Mouse (Mus musculus) hindbrain, embryonic 14.5 days (tissue): ENCODE measurements around the gene Ppm1b. TPM values are rescaled to one million over a fixed set of nuclear protein-coding genes. Genes with fewer than 3 reads are reported as not detected.

Experiments
- ATAC-seq: fragments of 200-750 bp; cut with Nextera tagmentation; 2 replicates; pipeline ENCODE4 v1.8.0; 2017; ENCODE audit warnings: moderate number of reproducible peaks, mild to moderate bottlenecking, moderate TSS enrichment, moderate library complexity; ENCODE audit not compliant: low FRiP score
- DNase-seq: peaks from one replicate; pipeline ENCODE4 v3.0.0-alpha.2; 2015; ENCODE audit warnings: low spot score
- H3K27ac ChIP-seq: fragments of 300-500 bp; sonication (generic); 2 replicates; pipeline ENCODE4 v1.5.1; 2014; ENCODE audit warnings: mild to moderate bottlenecking, moderate library complexity
- H3K27me3 ChIP-seq: fragments of 300-500 bp; sonication (generic); 2 replicates; pipeline ENCODE4 v1.6.1; 2014; ENCODE audit warnings: mild to moderate bottlenecking, low read length, mixed read lengths; ENCODE audit not compliant: control insufficient read depth, insufficient read depth
- H3K36me3 ChIP-seq: fragments of 300-500 bp; sonication (generic); replicated peaks from 2 replicates; pipeline ENCODE4 v1.6.1; 2014; ENCODE audit not compliant: control insufficient read depth, insufficient read depth
- H3K4me1 ChIP-seq: fragments of 300-500 bp; sonication (generic); replicated peaks from 2 replicates; pipeline ENCODE4 v1.6.1; 2014; ENCODE audit warnings: antibody characterized with exemption, low read length, mixed read lengths; ENCODE audit not compliant: control insufficient read depth, insufficient read depth
- H3K4me2 ChIP-seq: fragments of 300-500 bp; sonication (generic); replicated peaks from 2 replicates; pipeline ENCODE4 v1.6.1; 2014; ENCODE audit warnings: mild to moderate bottlenecking, moderate library complexity
- H3K4me3 ChIP-seq: fragments of 300-500 bp; sonication (generic); replicated peaks from 2 replicates; pipeline ENCODE4 v1.5.1; 2014; ENCODE audit warnings: mild to moderate bottlenecking, low read length
- H3K9ac ChIP-seq: fragments of 300-500 bp; sonication (generic); 2 replicates; pipeline ENCODE4 v1.6.1; 2014
- H3K9me3 ChIP-seq: fragments of 300-500 bp; sonication (generic); 2 replicates; pipeline ENCODE4 v1.6.1; 2016; ENCODE audit warnings: low read length; ENCODE audit not compliant: control insufficient read depth
- WGBS: fragments of 180-500 bp; shearing (Covaris S2); extraction: QIAGEN DNeasy Blood & Tissue Kit; methylation state at CpG from one replicate; pipeline ENCODE4 v1.1.7; 2014; 5-methylcytosine and 5-hydroxymethylcytosine counted together
- polyA plus RNA-seq: library from polyadenylated mRNA; unstranded; fragments of >200 nt; fragmentation: Nextera tagmentation; extraction: Ambion mirVana; gene quantifications from 2 replicates; pipeline ENCODE4 v1.2.1, GENCODE M21; 2014

The Ppm1b gene
- polyA plus RNA-seq, 1 experiment from 2014 or later, result 85.9 TPM

DNA sequence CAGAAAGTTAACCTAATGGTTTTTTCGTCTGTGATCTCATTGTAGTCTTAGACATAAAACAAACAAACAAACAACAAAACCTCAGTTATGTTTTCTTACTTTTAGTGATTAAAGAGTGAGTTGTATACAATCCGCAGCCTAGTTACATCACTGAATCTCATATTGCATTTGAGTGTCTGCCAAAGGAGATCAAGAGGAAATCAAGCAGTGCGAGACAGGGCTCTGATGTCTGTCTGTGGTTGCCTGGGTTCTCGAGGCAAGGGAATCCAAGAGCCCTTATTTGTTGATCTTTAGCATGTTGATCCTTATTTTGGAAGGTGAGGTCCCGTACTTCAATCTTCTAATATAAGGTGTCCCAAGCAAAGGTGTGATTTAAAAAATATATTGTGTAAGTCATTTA lies 1.7 kb upstream of the Ppm1b start:
- Histone ChIP-seq H3K4me3 (no peak overlapping the region), H3K9ac (no peak overlapping the region), H3K4me1 (peaks cover 17% of the 10 kb centered on the region), H3K36me3 (no peaks in the 10 kb centered on the region), H3K27me3 (no peaks in the 10 kb centered on the region), H3K4me2 (no peak overlapping the region), H3K9me3 (no peaks in the 10 kb centered on the region), H3K27ac (no peak overlapping the region)
- WGBS, result 94% methylated on average over 5 of the region's 5 CpGs
- DNase-seq, result no peak
- ATAC-seq, result no peak

GRCm38 (mm10) chr17:84956931-84957486 lies 468 bp downstream of the Ppm1b start:
- DNase-seq (peak; percentile 84), ATAC-seq (peak; percentile 89)
- Histone ChIP-seq H3K27me3 (no peaks in the 10 kb centered on the region), H3K4me3 (peak overlapping the region; percentile 93), H3K9me3 (no peaks in the 10 kb centered on the region), H3K9ac (peak overlapping the region; percentile 63), H3K36me3 (no peaks in the 10 kb centered on the region), H3K4me2 (peak overlapping the region; percentile 77), H3K27ac (peak overlapping the region; percentile 95), H3K4me1 (peaks cover 25% of the 10 kb centered on the region)
- under 1% methylated on average over 24 of the region's 24 CpGs for WGBS

DNA sequence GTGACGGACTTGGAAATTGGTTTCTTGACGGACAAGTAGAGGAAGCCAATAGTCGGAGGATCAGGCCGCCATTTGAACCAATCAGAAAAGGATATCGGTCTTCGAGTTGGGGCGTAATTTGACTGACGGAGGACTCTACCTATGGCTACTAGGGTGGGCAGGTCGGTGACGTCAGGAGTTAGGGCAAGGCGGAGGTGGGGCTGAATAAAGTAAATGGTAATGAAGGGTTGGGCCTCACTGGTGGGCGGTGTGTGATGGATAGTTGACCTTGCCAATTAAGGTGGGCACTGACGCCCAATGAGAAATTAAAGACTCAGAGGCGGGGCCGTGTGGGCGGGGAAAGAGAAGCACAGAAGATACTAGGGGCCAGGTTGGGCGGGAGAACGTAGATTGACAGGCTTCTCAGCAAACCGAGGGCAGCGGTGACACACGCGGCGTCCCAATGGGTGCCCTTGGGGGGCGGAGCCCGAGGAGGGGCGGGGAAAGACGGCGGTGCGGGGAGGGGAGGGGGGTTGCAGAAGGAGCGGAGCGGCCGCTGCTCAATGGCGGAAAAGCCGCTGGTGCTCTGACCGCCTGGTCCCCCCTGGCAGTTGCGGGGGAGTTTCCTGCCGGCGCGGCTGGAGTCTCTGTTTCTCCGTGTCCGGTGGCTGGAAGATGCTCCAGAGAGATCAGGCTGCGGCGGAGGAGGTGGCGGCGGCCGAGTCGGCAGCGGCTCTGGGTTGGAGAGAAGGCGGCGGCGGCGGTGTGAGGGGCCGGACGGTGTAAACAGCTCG lies 1.1 kb downstream of the Ppm1b start:
- Histone ChIP-seq H3K4me3 (peak overlapping the region; percentile 93), H3K4me1 (peaks cover 25% of the 10 kb centered on the region), H3K36me3 (no peaks in the 10 kb centered on the region), H3K27me3 (no peaks in the 10 kb centered on the region), H3K9ac (peak overlapping the region; percentile 94), H3K27ac (peak overlapping the region; percentile 96), H3K4me2 (peak overlapping the region; percentile 79), H3K9me3 (no peaks in the 10 kb centered on the region)
- DNase-seq (peak; percentile 99), ATAC-seq (peak; percentile 99)
- WGBS, result under 1% methylated on average over 34 of the region's 55 CpGs

DNA sequence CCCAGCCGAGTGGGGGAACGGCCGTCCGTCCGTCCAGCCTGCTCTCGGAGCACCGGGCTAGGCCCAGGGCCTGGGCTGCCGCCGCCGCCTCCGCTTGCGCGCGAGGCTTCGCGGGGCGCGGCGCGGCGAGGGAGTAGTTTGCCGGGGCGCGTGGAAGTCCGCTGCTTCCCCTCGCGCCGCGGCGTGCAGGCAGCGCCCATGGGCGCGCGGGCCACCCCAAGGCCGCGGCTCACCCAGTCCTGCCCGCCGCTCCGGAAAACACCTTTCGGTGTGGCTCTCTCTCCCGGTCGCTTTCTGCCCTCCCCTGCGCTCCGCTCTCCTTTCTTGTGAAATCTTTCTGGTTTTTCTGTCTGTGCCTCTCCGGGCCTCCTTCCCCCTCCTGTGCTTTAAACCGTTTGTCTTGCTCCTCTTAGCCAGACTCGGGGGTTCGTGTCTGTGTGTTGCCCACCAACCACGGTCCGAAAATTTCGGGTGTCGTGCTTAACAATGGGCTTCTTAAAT lies 1.9 kb downstream of the Ppm1b start:
- peak; percentile 28 for DNase-seq
- H3K4me2 ChIP-seq, result peak overlapping the region; percentile 79
- under 1% methylated on average over 37 of the region's 52 CpGs for WGBS

GRCm38 (mm10) chr17:84958986-84959664 lies 2.6 kb downstream of the Ppm1b start:
- WGBS, result 38% methylated on average over 6 of the region's 6 CpGs
- Histone ChIP-seq H3K9me3 (no peaks in the 10 kb centered on the region), H3K4me2 (peak overlapping the region; percentile 79), H3K9ac (peak overlapping the region; percentile 94), H3K4me1 (peaks cover 25% of the 10 kb centered on the region), H3K4me3 (peak overlapping the region; percentile 93), H3K27ac (no peak overlapping the region), H3K36me3 (no peaks in the 10 kb centered on the region), H3K27me3 (no peaks in the 10 kb centered on the region)
- no peak for ATAC-seq
- no peak for DNase-seq

More for the DNA sequence above, 1.9 kb downstream of the Ppm1b start:
- H3K27ac ChIP-seq, result peak overlapping the region; percentile 96
- H3K36me3 ChIP-seq, result no peaks in the 10 kb centered on the region
- H3K4me1 ChIP-seq, result peaks cover 25% of the 10 kb centered on the region
- no peak for ATAC-seq
- no peaks in the 10 kb centered on the region for H3K27me3 ChIP-seq
- H3K9me3 ChIP-seq, result no peaks in the 10 kb centered on the region
- H3K4me3 ChIP-seq, result peak overlapping the region; percentile 93
- H3K9ac ChIP-seq, result peak overlapping the region; percentile 94

GRCm38 (mm10) chr17:84959665-84960020 lies 3.1 kb downstream of the Ppm1b start:
- H3K36me3 ChIP-seq, result no peaks in the 10 kb centered on the region
- H3K4me2 ChIP-seq, result peak overlapping the region; percentile 79
- 64% methylated on average over 3 of the region's 3 CpGs for WGBS
- ATAC-seq, result no peak
- peak overlapping the region; percentile 93 for H3K4me3 ChIP-seq
- H3K9me3 ChIP-seq, result no peaks in the 10 kb centered on the region
- 0 out of 2 replicates have a peak overlapping the region, but pooled peaks have one; percentile 94 for H3K9ac ChIP-seq
- no peaks in the 10 kb centered on the region for H3K27me3 ChIP-seq
- DNase-seq, result no peak
- H3K27ac ChIP-seq, result no peak overlapping the region
- H3K4me1 ChIP-seq, result peaks cover 25% of the 10 kb centered on the region

GRCm38 (mm10) chr17:84960136-84960535 lies 3.6 kb downstream of the Ppm1b start:
- Histone ChIP-seq H3K36me3 (no peaks in the 10 kb centered on the region), H3K9ac (0 out of 2 replicates have a peak overlapping the region, but pooled peaks have one; percentile 94), H3K9me3 (no peaks in the 10 kb centered on the region), H3K27ac (no peak overlapping the region), H3K4me1 (peaks cover 25% of the 10 kb centered on the region), H3K27me3 (no peaks in the 10 kb centered on the region), H3K4me2 (peak overlapping the region; percentile 79), H3K4me3 (peak overlapping the region; percentile 93; the same call in 1 of the 2 replicates)
- WGBS, result 63% methylated on average over 4 of the region's 4 CpGs
- no peak for DNase-seq
- no peak for ATAC-seq

DNA sequence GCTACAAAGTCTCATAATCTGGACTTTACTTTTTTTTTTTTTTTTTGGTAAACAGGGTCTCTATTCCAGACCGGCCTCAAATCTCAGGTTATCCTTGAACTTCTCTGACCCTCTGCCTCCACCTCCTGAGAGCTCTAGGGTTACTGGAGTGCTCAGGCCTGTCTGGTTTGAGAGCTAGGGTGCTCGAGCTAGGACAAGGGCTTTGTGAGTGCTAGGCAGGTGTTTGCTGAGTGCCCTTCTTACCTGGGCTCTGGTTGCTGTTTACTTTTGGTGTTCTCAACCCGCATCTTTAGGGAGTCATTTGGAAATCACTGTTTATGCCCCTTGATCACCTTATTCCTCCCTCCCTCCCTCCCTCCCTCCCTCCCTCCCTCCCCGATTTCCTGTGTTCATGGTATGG lies 5.5 kb downstream of the Ppm1b start:
- no peaks in the 10 kb centered on the region for H3K9me3 ChIP-seq
- no peak overlapping the region for H3K4me2 ChIP-seq
- DNase-seq (no peak), ATAC-seq (no peak)
- H3K27ac ChIP-seq, result no peak overlapping the region
- no peaks in the 10 kb centered on the region for H3K27me3 ChIP-seq
- WGBS, result 90% methylated on average over 3 of the region's 4 CpGs
- H3K4me1 ChIP-seq, result peaks cover 17% of the 10 kb centered on the region
- no peak overlapping the region for H3K4me3 ChIP-seq
- no peak overlapping the region for H3K9ac ChIP-seq
- no peaks in the 10 kb centered on the region for H3K36me3 ChIP-seq

DNA sequence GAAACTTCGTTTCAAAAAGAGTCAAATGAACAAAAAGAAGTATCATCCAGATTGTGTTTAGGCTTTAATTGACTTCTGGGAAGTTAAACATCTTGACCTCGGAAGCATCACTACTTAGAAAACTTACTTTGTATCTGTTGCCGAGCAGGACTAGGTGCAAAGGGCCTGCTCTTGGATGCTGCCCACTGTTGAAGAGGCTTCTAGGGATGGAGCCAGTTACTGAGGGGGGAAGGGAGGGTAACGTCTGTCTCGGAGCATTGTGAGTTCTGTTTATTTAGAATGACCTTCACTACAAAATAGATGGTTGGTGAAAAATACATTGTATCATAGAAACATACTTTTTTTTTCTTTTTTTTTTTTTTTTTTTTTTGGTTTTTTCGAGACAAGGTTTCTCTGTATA lies 7.1 kb downstream of the Ppm1b start:
- Histone ChIP-seq H3K36me3 (no peaks in the 10 kb centered on the region), H3K9me3 (no peaks in the 10 kb centered on the region), H3K4me3 (no peak overlapping the region), H3K9ac (no peak overlapping the region), H3K27me3 (no peaks in the 10 kb centered on the region), H3K27ac (no peak overlapping the region), H3K4me1 (peaks cover 17% of the 10 kb centered on the region), H3K4me2 (no peak overlapping the region)
- no peak for ATAC-seq
- WGBS, result 84% methylated on average over 6 of the region's 6 CpGs
- no peak for DNase-seq
